Mouse (Mus musculus): ENCODE results near the gene Rab37. TPM values are rescaled to one million over a fixed set of nuclear protein-coding genes. Genes with fewer than 3 reads are reported as not detected.

Rab37 gene
- total and polyA plus RNA-seq, 3 experiments = 0.31 to 1.3 (median 0.32) TPM

DNA sequence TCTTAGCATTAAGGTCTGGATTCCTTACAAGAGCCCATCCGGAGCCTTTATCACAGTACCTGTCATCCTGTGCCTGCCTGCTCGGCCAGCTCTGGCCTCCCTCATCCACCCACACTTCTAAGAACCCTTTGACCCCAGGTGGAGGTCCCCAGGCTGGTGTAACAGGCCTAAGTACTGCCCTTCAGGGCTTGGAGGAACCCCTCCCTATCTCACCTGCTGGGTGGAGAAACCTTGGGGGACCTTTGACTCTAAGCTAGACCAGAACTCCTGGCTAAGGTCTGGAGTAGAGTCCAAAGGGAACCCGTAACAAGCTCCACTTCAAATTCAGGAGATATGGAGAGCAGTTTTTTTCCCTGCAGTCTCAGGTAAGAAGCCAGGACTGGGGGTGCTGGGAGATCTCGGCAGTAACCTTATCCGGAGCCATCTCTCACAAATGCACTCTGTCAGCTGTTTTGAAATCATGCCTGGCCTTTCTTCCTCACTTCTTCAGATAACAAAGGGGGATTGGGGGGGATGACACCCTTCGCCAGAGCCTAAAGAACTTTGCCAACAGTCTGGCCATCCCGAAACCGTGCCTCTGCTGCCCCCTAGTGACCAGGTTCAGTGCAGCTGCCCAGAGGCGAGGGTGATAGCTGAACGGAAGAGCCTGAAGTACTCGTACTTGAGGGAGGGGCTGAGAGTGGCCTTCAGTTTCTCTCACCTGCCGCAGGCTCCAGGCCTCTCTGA lies 90.8 kb downstream of the Rab37 start:
- Histone ChIP-seq H3K36me3 (ENCODE audit: control insufficient read depth, insufficient read depth, low read length) (no peaks in the 10 kb centered on the region), H3K9ac (ENCODE audit: low read depth, low read length) (no peak overlapping the region), H3K27ac (no peak overlapping the region), H3K79me2 (replicated peaks; ENCODE audit: control insufficient read depth, insufficient read depth, low read length) (no peaks in the 10 kb centered on the region), H3K4me3 (no peak overlapping the region), H3K27me3 (ENCODE audit: control insufficient read depth, insufficient read depth, low read length) (no peaks in the 10 kb centered on the region), H3K4me1 (ENCODE audit: control insufficient read depth, insufficient read depth, low read length) (peaks cover 3% of the 10 kb centered on the region)
- peak; percentile 77 to 88 for DNase-seq
- WGBS = 27% methylated on average over 12 of the region's 12 CpGs
- intact Hi-C loops (cut with DNase I) = loop anchor here (1.0 kb wide), 1 partner anchor 21 kb away; no protein-coding TSS in a partner anchor
- TF ChIP-seq CTCF (IDR thresholded peaks at IDR 0.05) = peak; percentile 93; the same call in 1 of the 2 replicates
- TF ChIP-seq POLR2A (IDR thresholded peaks at IDR 0.05; ENCODE audit: insufficient read depth, low read depth, low read length) = no peak
- TF ChIP-seq EP300 (IDR thresholded peaks at IDR 0.05; ENCODE audit: insufficient read depth, low read depth, low read length) = no peak

- no peak overlapping the region for H3K9ac ChIP-seq (ENCODE audit: low read depth, low read length)
- no peak overlapping the region for H3K4me3 ChIP-seq
- TF ChIP-seq POLR2A (IDR thresholded peaks at IDR 0.05; ENCODE audit: insufficient read depth, low read depth, low read length) (no peak), CTCF (IDR thresholded peaks at IDR 0.05) (no peak), EP300 (IDR thresholded peaks at IDR 0.05; ENCODE audit: insufficient read depth, low read depth, low read length) (no peak)
- no peak for DNase-seq
- WGBS = 38% methylated on average over 4 of the region's 4 CpGs
- H3K79me2 ChIP-seq (replicated peaks; ENCODE audit: control insufficient read depth, insufficient read depth, low read length) = no peaks in the 10 kb centered on the region
- H3K4me1 ChIP-seq (ENCODE audit: control insufficient read depth, insufficient read depth, low read length) = peaks cover 6% of the 10 kb centered on the region
- no peaks in the 10 kb centered on the region for H3K27me3 ChIP-seq (ENCODE audit: control insufficient read depth, insufficient read depth, low read length)
- H3K36me3 ChIP-seq (ENCODE audit: control insufficient read depth, insufficient read depth, low read length) = no peaks in the 10 kb centered on the region
- H3K27ac ChIP-seq = no peak overlapping the region
- intact Hi-C loops (cut with DNase I) = no loop called here
Observed at GRCm38 (mm10) chr11:115184973-115185372, 93.7 kb downstream of the Rab37 start.

GRCm38 (mm10) chr11:115187224-115187639 lies 96.0 kb downstream of the Rab37 start, which contains the start of gene Tmem104:
TSS of gene Tmem104 (plus strand) at chr11:115187487.
- DNase-seq = peak; percentile 100
- peaks cover 10% of the 10 kb centered on the region for H3K4me1 ChIP-seq (ENCODE audit: control insufficient read depth, insufficient read depth, low read length)
- no peaks in the 10 kb centered on the region for H3K36me3 ChIP-seq (ENCODE audit: control insufficient read depth, insufficient read depth, low read length)
- H3K27ac ChIP-seq = peak within 1 kb of the TSS; percentile 90
- H3K4me3 ChIP-seq = peak within 1 kb of the TSS; percentile 57
- H3K27me3 ChIP-seq (ENCODE audit: control insufficient read depth, insufficient read depth, low read length) = no peaks in the 10 kb centered on the region
- peak within 1 kb of the TSS; percentile 86 for H3K9ac ChIP-seq (ENCODE audit: low read depth, low read length)
- peak; percentile 84 for TF ChIP-seq POLR2A (IDR thresholded peaks at IDR 0.05; ENCODE audit: insufficient read depth, low read depth, low read length)
- no peak for TF ChIP-seq EP300 (IDR thresholded peaks at IDR 0.05; ENCODE audit: insufficient read depth, low read depth, low read length)
- peak; percentile 36 for TF ChIP-seq CTCF (IDR thresholded peaks at IDR 0.05)
- 1% methylated on average over 39 of the region's 39 CpGs for WGBS
- no peaks in the 10 kb centered on the region for H3K79me2 ChIP-seq (replicated peaks; ENCODE audit: control insufficient read depth, insufficient read depth, low read length)
- intact Hi-C loops (cut with DNase I) = no loop called here

GRCm38 (mm10) chr11:115187693-115188092 lies 96.5 kb downstream of the Rab37 start, which contains the start of gene Nat9:
TSS of gene Nat9 (minus strand) at chr11:115187859.
- Histone ChIP-seq H3K4me3 (peak within 1 kb of the TSS; percentile 57), H3K4me1 (ENCODE audit: control insufficient read depth, insufficient read depth, low read length) (peaks cover 14% of the 10 kb centered on the region), H3K27ac (peak within 1 kb of the TSS; percentile 90), H3K79me2 (replicated peaks; ENCODE audit: control insufficient read depth, insufficient read depth, low read length) (no peaks in the 10 kb centered on the region), H3K27me3 (ENCODE audit: control insufficient read depth, insufficient read depth, low read length) (no peaks in the 10 kb centered on the region), H3K9ac (ENCODE audit: low read depth, low read length) (peak within 1 kb of the TSS; percentile 86), H3K36me3 (ENCODE audit: control insufficient read depth, insufficient read depth, low read length) (no peaks in the 10 kb centered on the region)
- intact Hi-C loops (cut with DNase I) = no loop called here
- 6% methylated on average over 12 of the region's 12 CpGs for WGBS
- no peak for TF ChIP-seq POLR2A (IDR thresholded peaks at IDR 0.05; ENCODE audit: insufficient read depth, low read depth, low read length)
- no peak for TF ChIP-seq EP300 (IDR thresholded peaks at IDR 0.05; ENCODE audit: insufficient read depth, low read depth, low read length)
- TF ChIP-seq CTCF (IDR thresholded peaks at IDR 0.05) = no peak
- DNase-seq = no peak

DNA sequence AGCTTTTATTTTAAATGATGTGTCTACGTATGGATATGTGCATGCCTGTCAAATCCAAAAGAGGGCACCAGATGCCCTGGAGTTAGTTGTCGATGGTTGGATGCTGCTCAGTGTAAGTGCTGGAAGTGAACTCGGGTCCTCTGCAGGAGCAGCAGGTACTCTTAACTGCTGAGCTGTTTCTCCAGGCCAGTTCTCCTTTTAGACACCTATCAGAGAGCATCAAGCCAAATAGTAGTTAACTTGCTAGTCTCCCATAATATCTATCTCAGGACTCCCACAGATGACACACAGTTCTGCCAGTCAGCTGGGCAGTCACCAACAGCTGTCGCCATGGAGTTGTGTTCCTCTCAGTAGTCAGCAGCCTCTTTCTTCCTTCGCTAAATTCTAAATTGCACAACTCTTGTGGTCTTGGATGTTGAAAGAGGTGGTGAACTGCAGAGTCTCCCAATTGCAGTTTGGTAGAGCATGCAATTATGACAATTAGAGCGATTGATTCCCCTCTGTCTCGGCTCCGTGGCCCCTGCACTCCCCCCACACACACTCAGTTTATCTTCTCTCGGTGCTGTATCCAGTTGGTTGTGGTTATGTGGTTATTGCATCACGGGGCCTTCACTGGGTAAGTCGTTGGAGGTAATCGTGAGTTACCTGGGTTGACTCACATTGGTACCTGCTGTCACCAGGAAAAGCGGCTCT lies 97.5 kb downstream of the Rab37 start:
- WGBS = 80% methylated on average over 13 of the region's 13 CpGs
- H3K4me3 ChIP-seq = no peak overlapping the region
- intact Hi-C loops (cut with DNase I) = no loop called here
- H3K36me3 ChIP-seq (ENCODE audit: control insufficient read depth, insufficient read depth, low read length) = no peaks in the 10 kb centered on the region
- no peak for TF ChIP-seq EP300 (IDR thresholded peaks at IDR 0.05; ENCODE audit: insufficient read depth, low read depth, low read length)
- TF ChIP-seq CTCF (IDR thresholded peaks at IDR 0.05) = no peak
- TF ChIP-seq POLR2A (IDR thresholded peaks at IDR 0.05; ENCODE audit: insufficient read depth, low read depth, low read length) = no peak
- H3K27me3 ChIP-seq (ENCODE audit: control insufficient read depth, insufficient read depth, low read length) = no peaks in the 10 kb centered on the region
- H3K9ac ChIP-seq (ENCODE audit: low read depth, low read length) = no peak overlapping the region
- H3K4me1 ChIP-seq (ENCODE audit: control insufficient read depth, insufficient read depth, low read length) = peaks cover 14% of the 10 kb centered on the region
- H3K79me2 ChIP-seq (replicated peaks; ENCODE audit: control insufficient read depth, insufficient read depth, low read length) = no peaks in the 10 kb centered on the region
- no peak overlapping the region for H3K27ac ChIP-seq
- peak in 1 of 2 experiments; percentile 22 for DNase-seq

All from heart, adult 2 months (tissue).